Mouse (Mus musculus) hematopoietic stem cell, adult 5-6 weeks (primary cell): ENCODE measurements around the gene Plb1. TPM values are rescaled to one million over a fixed set of nuclear protein-coding genes. Genes with fewer than 3 reads are reported as not detected.

Experiments
- ATAC-seq, 2 experiments: fragments of 125-278 bp in 1 of 2; replicated peaks in 1 of 2; 2 replicates each; pipeline ENCODE4 v1.8.0; 2016 to 2017; ENCODE audit warnings: inconsistent platforms in 2 of 2, mild to moderate bottlenecking in 2 of 2, moderate number of reproducible peaks in 2 of 2, low read depth in 1 of 2, moderate TSS enrichment in 1 of 2; ENCODE audit not compliant: low FRiP score in 2 of 2, poor library complexity in 2 of 2, severe bottlenecking in 2 of 2, insufficient read depth in 1 of 2, low TSS enrichment in 1 of 2
- total RNA-seq: library from RNA; stranded (forward); fragments of 172-1452, 232-1000 nt; gene quantifications from 2 replicates; pipeline ENCODE4 v1.2.3, GENCODE M21; 2017

The Plb1 gene
- total RNA-seq, 1 experiment from 2014 or later, result not detected

GRCm38 (mm10) chr5:32308647-32309046 is 76.1 kb downstream of the Plb1 start:
- ATAC-seq, result no peak

DNA sequence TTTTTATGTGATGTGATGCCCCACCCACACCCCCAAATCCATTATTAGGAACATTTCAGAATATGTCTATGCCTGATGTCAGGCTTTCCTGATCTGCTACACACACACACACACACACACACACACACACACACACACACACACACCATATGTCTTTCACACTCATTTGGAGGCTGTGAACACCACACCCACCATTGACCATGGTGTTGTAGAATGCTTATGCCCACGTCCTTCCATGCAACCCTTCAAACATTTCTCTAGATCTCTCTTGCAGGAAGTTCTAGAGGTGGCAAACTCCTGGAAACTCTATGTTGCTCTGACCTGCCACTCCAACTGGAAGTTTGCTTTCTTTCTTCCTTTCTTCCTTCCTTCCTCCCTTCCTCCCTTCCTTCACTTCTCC is 77.2 kb downstream of the Plb1 start:
- ATAC-seq, result no peak

DNA sequence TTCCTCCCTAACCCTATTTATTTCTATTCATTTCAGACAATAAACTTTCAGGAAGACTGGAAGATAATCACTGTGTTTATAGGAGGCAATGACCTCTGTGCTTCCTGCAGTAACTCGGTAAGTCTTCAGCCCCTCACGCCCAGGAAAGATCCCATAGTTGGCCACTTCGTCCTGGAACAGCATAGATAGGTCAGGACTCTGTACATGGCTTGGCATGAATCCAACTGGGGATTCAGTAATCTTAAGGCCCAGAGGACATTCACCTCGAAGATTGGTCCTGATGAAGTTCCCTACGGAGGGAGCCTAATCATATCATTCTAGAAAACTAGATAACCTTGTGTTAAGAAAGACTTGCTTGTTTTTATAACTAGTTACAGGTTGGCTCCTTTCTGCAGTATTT is 78.3 kb downstream of the Plb1 start:
- no peak for ATAC-seq

- ATAC-seq, result no peak
Observed at GRCm38 (mm10) chr5:32311589-32312166, 79.2 kb downstream of the Plb1 start.

DNA sequence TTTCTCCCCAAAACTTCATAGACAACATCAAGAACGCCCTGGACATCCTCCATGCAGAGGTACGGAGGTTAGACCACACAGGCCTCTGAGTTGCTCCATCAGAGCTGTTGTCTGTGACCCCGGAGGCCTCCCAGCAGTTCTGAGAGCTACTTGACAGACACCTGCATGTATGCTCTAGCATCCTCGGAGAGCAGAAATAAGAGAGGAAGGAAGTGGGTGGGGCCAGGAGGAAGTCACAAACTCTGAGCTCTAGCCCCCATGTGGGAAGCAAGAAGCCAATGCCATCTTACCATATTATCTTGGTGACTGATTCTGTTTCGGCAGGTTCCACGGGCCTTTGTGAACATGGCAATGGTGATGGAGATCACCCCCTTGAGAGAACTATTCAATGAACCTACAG is 81.2 kb downstream of the Plb1 start:
- no peak for ATAC-seq

DNA sequence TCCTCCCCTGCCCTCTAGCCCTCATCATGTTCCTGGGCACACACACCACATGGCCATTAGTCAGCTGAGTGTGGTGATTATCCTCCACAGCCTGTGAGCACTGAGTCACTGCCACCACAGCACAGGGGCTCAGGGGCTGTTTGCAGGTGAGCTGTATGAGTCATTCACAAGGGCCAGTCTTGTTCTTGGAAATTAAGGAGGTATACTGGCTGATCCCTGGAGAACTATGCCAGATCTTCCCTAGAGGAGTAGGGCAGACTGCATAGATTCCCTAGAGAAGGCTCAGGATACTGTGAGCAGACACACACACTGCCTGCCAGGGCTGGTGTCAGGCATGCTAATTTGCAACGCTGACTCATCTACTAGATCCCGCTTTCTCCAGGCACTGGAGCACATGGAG is 82.2 kb downstream of the Plb1 start:
- ATAC-seq, result no peak

- ATAC-seq, result peak; percentile 53 to 65
Observed at GRCm38 (mm10) chr5:32322146-32322811, 89.8 kb downstream of the Plb1 start.

DNA sequence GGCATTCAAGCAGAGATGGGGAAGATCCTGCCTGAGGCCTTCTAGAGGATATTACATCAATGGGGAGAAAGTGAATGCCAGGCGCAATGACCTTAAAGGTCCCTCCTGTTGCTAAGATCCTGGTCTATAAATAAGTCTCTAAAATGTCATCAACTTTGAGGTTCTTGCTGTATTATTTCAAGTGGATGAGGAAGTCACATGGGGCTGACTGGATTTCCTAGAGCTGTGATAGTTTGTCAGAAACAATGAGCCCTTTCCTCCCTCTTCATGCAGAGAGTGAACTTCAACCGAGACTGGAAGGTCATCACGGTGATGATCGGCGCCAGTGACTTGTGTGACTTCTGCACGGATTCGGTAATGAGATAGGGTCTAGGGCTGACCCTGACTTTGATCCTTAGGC is 95.6 kb downstream of the Plb1 start:
- 0 out of 4 replicates have a peak, but pooled peaks of 1 of the 2 experiments have one; percentile 43 for ATAC-seq

DNA sequence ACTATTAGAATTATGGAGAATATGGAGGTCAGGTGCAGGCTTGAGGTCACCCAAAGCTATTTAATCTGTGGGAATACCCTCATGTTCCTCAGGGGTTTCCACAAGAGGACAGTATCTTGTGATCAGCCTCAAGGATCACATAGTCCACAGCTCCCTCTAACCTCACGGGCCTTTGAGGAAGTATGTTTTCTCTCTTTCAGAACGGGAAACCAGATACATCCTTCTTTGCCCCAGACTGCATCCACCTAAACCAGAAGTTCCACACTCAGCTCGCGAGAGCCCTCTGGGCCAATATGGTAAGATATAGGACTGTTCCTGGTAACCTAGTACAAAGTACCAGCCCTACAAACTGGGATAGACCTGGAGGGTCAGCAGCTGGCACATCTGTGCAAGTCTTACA is 100.1 kb downstream of the Plb1 start:
- ATAC-seq, result peak in 1 of 2 experiments; percentile 37; a peak in 1 of 4 replicates

- no peak for ATAC-seq
Observed at GRCm38 (mm10) chr5:32335172-32335571, 102.7 kb downstream of the Plb1 start.

GRCm38 (mm10) chr5:32336092-32336491 is 103.6 kb downstream of the Plb1 start:
- no peak for ATAC-seq

DNA sequence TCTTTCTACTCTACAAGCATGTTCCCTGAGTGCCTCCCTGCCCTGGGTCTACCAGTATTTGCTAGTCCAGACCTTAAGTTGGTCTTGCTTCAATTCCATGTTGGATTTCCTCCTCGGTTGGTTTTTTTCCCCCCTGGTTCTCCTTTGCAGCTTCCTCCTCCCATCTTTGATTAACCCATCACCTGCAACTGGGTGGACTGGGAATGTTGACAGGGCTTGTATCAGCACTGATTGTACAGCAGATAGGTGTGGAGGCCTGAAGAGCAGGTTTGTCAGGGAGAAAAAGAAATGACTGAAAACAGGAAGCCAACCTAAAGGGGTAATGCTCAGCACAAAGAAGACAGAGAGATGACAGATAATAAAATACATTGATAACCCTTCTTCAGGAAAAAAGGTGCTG is 104.8 kb downstream of the Plb1 start:
- ATAC-seq, result no peak

DNA sequence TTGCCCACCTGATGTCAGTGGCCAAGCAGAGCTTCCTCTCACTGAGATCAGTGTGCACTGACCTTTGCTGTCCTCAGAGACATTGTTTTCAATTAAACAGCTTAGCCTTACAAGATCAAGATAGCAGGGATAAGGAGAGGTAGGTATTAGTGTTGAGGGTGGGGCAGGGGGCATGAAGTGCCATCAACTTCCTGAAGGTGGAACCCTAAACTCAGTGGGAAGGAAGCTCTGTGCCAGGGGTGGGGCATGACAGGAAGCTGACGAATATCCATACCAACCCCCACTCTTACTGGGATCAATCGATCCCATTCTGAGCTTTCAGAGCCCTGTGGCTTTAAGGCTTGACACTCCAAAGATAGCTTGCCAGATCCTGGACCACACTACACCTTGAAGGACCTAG is 105.8 kb downstream of the Plb1 start:
- ATAC-seq, result 0 out of 4 replicates have a peak, but pooled peaks of 1 of the 2 experiments have one; percentile 23

DNA sequence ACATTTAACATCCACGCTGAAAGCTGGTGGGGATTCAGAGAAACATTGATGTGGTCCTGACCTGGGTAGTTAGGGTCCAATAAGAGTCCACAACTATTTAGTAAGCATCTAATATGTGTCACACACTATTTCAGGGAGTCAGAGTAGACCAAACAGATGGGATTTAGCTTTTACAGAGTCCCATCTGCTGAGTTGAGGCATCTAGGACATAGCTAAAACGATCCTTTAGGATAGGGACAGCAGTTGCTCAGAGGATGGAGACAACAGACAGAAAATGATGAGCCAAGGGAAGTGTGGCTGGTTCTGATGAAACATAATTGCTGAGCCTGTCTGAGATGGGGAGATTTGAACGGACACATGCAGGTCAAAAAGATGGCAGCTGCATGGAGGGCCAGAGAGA is 106.3 kb downstream of the Plb1 start:
- ATAC-seq, result no peak

DNA sequence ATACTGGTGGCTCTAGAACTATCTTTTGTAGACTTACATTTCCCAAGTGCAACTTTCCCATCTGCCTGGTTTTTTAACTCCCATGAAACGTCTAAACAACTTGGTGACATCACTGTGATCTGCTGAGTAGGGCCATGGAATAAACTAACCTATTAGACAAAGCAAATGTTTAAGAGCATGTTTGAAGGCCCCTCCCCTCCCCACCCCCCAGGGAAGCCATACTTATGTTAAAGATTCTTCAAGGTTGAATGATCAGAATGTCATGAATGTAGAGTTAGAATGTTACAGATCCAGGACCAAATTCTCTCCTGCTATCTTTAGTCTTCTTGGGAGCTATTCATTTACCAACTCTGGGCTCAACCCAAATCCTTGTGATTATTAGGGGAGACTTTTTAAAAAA is 107.7 kb downstream of the Plb1 start:
- no peak for ATAC-seq

- ATAC-seq, result no peak
Observed at GRCm38 (mm10) chr5:32342711-32343285, 110.3 kb downstream of the Plb1 start.

DNA sequence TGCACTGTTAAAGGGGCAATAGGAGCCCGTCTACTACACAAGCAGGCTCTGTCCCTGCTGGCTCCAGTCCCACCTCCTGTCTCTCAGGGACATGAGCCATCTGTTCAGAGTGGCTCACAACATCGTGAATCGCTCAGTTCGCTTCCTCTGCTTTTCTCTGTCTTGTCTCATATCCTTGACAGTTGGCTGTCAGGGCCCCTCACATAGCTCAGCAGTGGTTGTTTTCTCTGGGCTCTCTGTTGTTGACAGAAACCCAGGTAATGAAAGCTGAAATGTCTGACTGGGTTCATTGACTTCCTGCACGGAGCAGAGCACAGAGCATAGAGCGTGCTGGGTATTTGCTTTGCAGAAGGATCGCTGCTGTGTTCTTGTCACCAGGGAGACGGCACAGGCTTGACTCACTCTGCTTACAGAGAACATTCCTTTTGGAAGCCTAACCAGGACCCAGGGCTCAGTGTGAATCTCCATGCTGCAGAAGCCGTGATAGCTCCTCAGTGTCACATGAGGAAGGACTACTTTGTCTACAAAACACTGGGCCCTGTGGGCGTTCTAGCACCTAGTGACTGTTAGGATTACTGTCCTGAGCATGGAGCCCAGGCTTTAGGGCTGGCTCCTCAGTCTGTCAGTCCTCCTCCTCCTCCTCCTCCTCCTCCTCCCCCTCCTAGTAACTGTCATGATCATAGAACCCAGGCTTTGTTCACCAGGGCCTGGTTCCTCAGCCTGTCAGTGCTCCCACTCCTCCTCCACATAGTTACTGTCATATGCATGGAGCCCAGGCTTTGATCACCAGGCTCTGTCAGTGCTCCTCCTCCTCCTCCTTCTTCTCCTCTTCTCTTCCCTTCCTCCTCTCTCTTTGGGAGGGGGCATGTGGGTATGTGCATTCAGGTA is 113.8 kb downstream of the Plb1 start:
- ATAC-seq, result no peak

DNA sequence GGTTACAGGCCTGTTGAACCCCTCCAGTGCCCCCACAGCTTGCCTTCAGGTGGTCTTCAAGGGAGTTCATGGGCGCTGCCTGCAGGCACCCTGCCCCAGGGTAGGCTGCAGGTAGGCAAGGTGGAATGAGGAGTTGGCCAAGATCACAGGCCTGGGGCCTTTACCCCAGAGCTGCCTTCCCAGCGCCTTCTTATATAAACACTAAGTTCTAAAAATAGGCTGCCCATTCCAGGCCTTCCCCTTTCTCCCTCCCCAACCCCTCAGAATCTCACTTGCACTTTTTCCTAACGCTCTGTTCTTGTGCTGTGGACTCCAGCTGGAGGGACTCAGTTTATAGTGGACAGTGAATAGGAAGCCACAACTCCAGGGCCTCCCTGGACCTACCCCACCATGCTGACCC is 117.2 kb downstream of the Plb1 start:
- no peak for ATAC-seq
